Mouse (Mus musculus): Measurements from ENCODE around the gene Btbd18. TPM values are rescaled to one million over a fixed set of nuclear protein-coding genes. Genes with fewer than 3 reads are reported as not detected.

Btbd18 gene
- polyA plus RNA-seq, 1 experiment = not detected

GRCm38 (mm10) chr2:84707523-84707922, 48.6 kb downstream of the Btbd18 start:
- TF ChIP-seq CTCF (IDR thresholded peaks at IDR 0.05; ENCODE audit: borderline replicate concordance, control insufficient read depth, extremely low read depth, insufficient read depth, low read length, poor library complexity) = no peak
- TF ChIP-seq POLR2A (IDR thresholded peaks at IDR 0.05; ENCODE audit: control insufficient read depth, extremely low read depth, insufficient read depth, low read length, poor library complexity) = no peak
- no peak overlapping the region for H3K4me3 ChIP-seq (ENCODE audit: control insufficient read depth, insufficient read depth, low read length)
- peaks cover 36% of the 10 kb centered on the region for H3K36me3 ChIP-seq (ENCODE audit: control insufficient read depth, insufficient read depth, low read length)
- no peak for DNase-seq
- H3K27ac ChIP-seq (ENCODE audit: control insufficient read depth, insufficient read depth, low read length) = no peak overlapping the region
- H3K27me3 ChIP-seq (ENCODE audit: control insufficient read depth, insufficient read depth, low read length) = no peaks in the 10 kb centered on the region
- WGBS = 93% methylated on average over 1 of the region's 1 CpGs
- H3K4me1 ChIP-seq (replicated peaks; ENCODE audit: control insufficient read depth, insufficient read depth, low read length) = no peaks in the 10 kb centered on the region

GRCm38 (mm10) chr2:84711898-84712297, 53.0 kb downstream of the Btbd18 start:
- H3K4me3 ChIP-seq (ENCODE audit: control insufficient read depth, insufficient read depth, low read length) = no peak overlapping the region
- H3K27me3 ChIP-seq (ENCODE audit: control insufficient read depth, insufficient read depth, low read length) = no peaks in the 10 kb centered on the region
- H3K4me1 ChIP-seq (replicated peaks; ENCODE audit: control insufficient read depth, insufficient read depth, low read length) = peaks cover 3% of the 10 kb centered on the region
- DNase-seq = no peak
- 87% methylated on average over 2 of the region's 2 CpGs for WGBS
- H3K27ac ChIP-seq (ENCODE audit: control insufficient read depth, insufficient read depth, low read length) = no peak overlapping the region
- H3K36me3 ChIP-seq (ENCODE audit: control insufficient read depth, insufficient read depth, low read length) = peaks cover 17% of the 10 kb centered on the region; the same call in 1 of the 2 replicates
- TF ChIP-seq POLR2A (IDR thresholded peaks at IDR 0.05; ENCODE audit: control insufficient read depth, extremely low read depth, insufficient read depth, low read length, poor library complexity) (no peak), CTCF (IDR thresholded peaks at IDR 0.05; ENCODE audit: borderline replicate concordance, control insufficient read depth, extremely low read depth, insufficient read depth, low read length, poor library complexity) (no peak)

- peak overlapping the region; percentile 82 for H3K4me3 ChIP-seq (ENCODE audit: control insufficient read depth, insufficient read depth, low read length)
- peak overlapping the region; percentile 35; the same call in 1 of the 2 replicates for H3K27ac ChIP-seq (ENCODE audit: control insufficient read depth, insufficient read depth, low read length)
- H3K27me3 ChIP-seq (ENCODE audit: control insufficient read depth, insufficient read depth, low read length) = no peaks in the 10 kb centered on the region
- no peak for DNase-seq
- 0% methylated on average over 26 of the region's 26 CpGs for WGBS
- no peak for TF ChIP-seq POLR2A (IDR thresholded peaks at IDR 0.05; ENCODE audit: control insufficient read depth, extremely low read depth, insufficient read depth, low read length, poor library complexity)
- peaks cover 8% of the 10 kb centered on the region; the same call in 1 of the 2 replicates for H3K36me3 ChIP-seq (ENCODE audit: control insufficient read depth, insufficient read depth, low read length)
- peaks cover 3% of the 10 kb centered on the region for H3K4me1 ChIP-seq (replicated peaks; ENCODE audit: control insufficient read depth, insufficient read depth, low read length)
These were observed 55.5 kb downstream of the Btbd18 start for GRCm38 (mm10) chr2:84714422-84714810.

- TF ChIP-seq POLR2A (IDR thresholded peaks at IDR 0.05; ENCODE audit: control insufficient read depth, extremely low read depth, insufficient read depth, low read length, poor library complexity) = peak; percentile 67
- peak; percentile 46 for TF ChIP-seq CTCF (IDR thresholded peaks at IDR 0.05; ENCODE audit: borderline replicate concordance, control insufficient read depth, extremely low read depth, insufficient read depth, low read length, poor library complexity)
- peak; percentile 99 for DNase-seq
- 1% methylated on average over 106 of the region's 107 CpGs for WGBS
These were observed 56.1 kb downstream of the Btbd18 start, which contains the start of gene Zdhhc5 for GRCm38 (mm10) chr2:84714811-84715561. Gene Zdhhc5, minus strand, starts transcription at chr2:84715180.

GRCm38 (mm10) chr2:84715562-84716361, 56.9 kb downstream of the Btbd18 start:
- H3K4me1 ChIP-seq (replicated peaks; ENCODE audit: control insufficient read depth, insufficient read depth, low read length) = peaks cover 3% of the 10 kb centered on the region
- peak; percentile 80 for DNase-seq
- peak overlapping the region; percentile 65 for H3K27ac ChIP-seq (ENCODE audit: control insufficient read depth, insufficient read depth, low read length)
- H3K36me3 ChIP-seq (ENCODE audit: control insufficient read depth, insufficient read depth, low read length) = peaks cover 1% of the 10 kb centered on the region; the same call in 1 of the 2 replicates
- WGBS = under 1% methylated on average over 33 of the region's 33 CpGs
- no peaks in the 10 kb centered on the region for H3K27me3 ChIP-seq (ENCODE audit: control insufficient read depth, insufficient read depth, low read length)
- H3K4me3 ChIP-seq (ENCODE audit: control insufficient read depth, insufficient read depth, low read length) = peak overlapping the region; percentile 75
- TF ChIP-seq CTCF (IDR thresholded peaks at IDR 0.05; ENCODE audit: borderline replicate concordance, control insufficient read depth, extremely low read depth, insufficient read depth, low read length, poor library complexity) (no peak), POLR2A (IDR thresholded peaks at IDR 0.05; ENCODE audit: control insufficient read depth, extremely low read depth, insufficient read depth, low read length, poor library complexity) (no peak)

More at GRCm38 (mm10) chr2:84714811-84715561, 56.1 kb downstream of the Btbd18 start, which contains the start of gene Zdhhc5:
- Histone ChIP-seq H3K36me3 (ENCODE audit: control insufficient read depth, insufficient read depth, low read length) (peaks cover 8% of the 10 kb centered on the region; the same call in 1 of the 2 replicates), H3K27me3 (ENCODE audit: control insufficient read depth, insufficient read depth, low read length) (no peaks in the 10 kb centered on the region), H3K4me3 (ENCODE audit: control insufficient read depth, insufficient read depth, low read length) (peak within 1 kb of the TSS; percentile 82), H3K27ac (ENCODE audit: control insufficient read depth, insufficient read depth, low read length) (peak within 1 kb of the TSS; percentile 65), H3K4me1 (replicated peaks; ENCODE audit: control insufficient read depth, insufficient read depth, low read length) (peaks cover 3% of the 10 kb centered on the region)
